Mouse (Mus musculus) testis, adult 2 months (tissue): ENCODE measurements around the gene Slc2a8.
A peak's percentile ranks its signal among the peaks of the same experiment; 100 is the strongest.

ENCODE experiments used
- CTCF ChIP-seq: fragments of 200-500 bp; IDR thresholded peaks from 2 replicates; pipeline ENCODE4 v1.5.1; 2012; ENCODE audit warnings: low read depth, mild to moderate bottlenecking, inconsistent platforms, low read length, moderate library complexity; ENCODE audit not compliant: control insufficient read depth, insufficient read depth, insufficient replicate concordance
- POLR2A ChIP-seq: fragments of 200-500 bp; IDR thresholded peaks from 2 replicates; pipeline ENCODE4 v1.6.1; 2012; ENCODE audit warnings: low read depth, mild to moderate bottlenecking, inconsistent platforms, low read length, moderate library complexity; ENCODE audit not compliant: control insufficient read depth

- no peak for TF ChIP-seq CTCF
- peak; percentile 89 for TF ChIP-seq POLR2A
Measured at GRCm38 (mm10) chr2:32981725-32982271, at the start of gene Slc2a8.
